Mouse (Mus musculus) ES-E14 (cell line): ENCODE data around the gene Pstk.

Experiments
- CHD2 ChIP-seq: IDR thresholded peaks from 2 replicates; pipeline ENCODE4 v1.6.1; 2014; ENCODE audit warnings: mild to moderate bottlenecking, low read depth, low read length, inconsistent platforms
- HCFC1 ChIP-seq: IDR thresholded peaks from 2 replicates; pipeline ENCODE4 v1.6.1; 2012; ENCODE audit warnings: low read length, inconsistent platforms, borderline replicate concordance; ENCODE audit not compliant: insufficient read depth
- MAFK ChIP-seq: IDR thresholded peaks from 2 replicates; pipeline ENCODE4 v1.6.1; 2014; ENCODE audit warnings: mild to moderate bottlenecking, low read depth, low read length, inconsistent platforms; ENCODE audit not compliant: insufficient read depth
- ZC3H11A ChIP-seq: IDR thresholded peaks from 2 replicates; pipeline ENCODE4 v1.6.1; 2012; ENCODE audit warnings: low read depth, mild to moderate bottlenecking, inconsistent platforms, low read length, borderline replicate concordance

- no peak for TF ChIP-seq CHD2
- TF ChIP-seq MAFK: no peak
- TF ChIP-seq HCFC1: no peak
- no peak for TF ChIP-seq ZC3H11A
These were observed 1.1 kb downstream of the Pstk start for GRCm38 (mm10) chr7:131371880-131372651.
